In genomic region chr1:124435850-124436249, GRCm38 (mm10) we compare ENCODE assay signal across 25 mouse cellular contexts.
A peak's percentile ranks its signal among the peaks of the same experiment; 100 is the strongest.
DNase-seq lines count a peak whose midpoint lies in the region.
"Had no signal": no experiment of that assay in that cellular context is flagged by ENCODE, and none has a peak within 500 bp of the region (broad histone marks: within the 10 kb centered on the region; RNA-seq: fewer than 3 reads in every experiment).

No protein-coding gene starts in this region.

- H3K27ac ChIP-seq in embryonic facial prominence, embryonic 10.5 days (replicated peaks) = no peak overlapping the region
- H3K27ac ChIP-seq: embryonic facial prominence, embryonic 13.5 days; forebrain, embryonic 12.5 days; forebrain, embryonic 15.5 days; heart, adult 2 months; heart, embryonic 10.5 days; heart, embryonic 13.5 days; hindbrain, embryonic 14.5 days; hindbrain, postnatal 0 days had no signal

- H3K4me1 ChIP-seq in embryonic facial prominence, embryonic 10.5 days = no peaks in the 10 kb centered on the region
- H3K4me1 ChIP-seq: embryonic facial prominence, embryonic 13.5 days; forebrain, embryonic 12.5 days; forebrain, embryonic 15.5 days; heart, embryonic 10.5 days; heart, embryonic 13.5 days had no signal

- no peaks in the 10 kb centered on the region for H3K9me3 ChIP-seq in embryonic facial prominence, embryonic 10.5 days
- H3K9me3 ChIP-seq: embryonic facial prominence, embryonic 13.5 days; forebrain, embryonic 12.5 days; heart, embryonic 10.5 days; heart, embryonic 13.5 days had no signal

- peak; percentile 1 for DNase-seq in adipocyte (ENCODE audit: low spot score)
- peak; percentile 39 for DNase-seq in embryo, embryonic 10.5 days (ENCODE audit: low spot score)
- DNase-seq in embryonic facial prominence, embryonic 10.5 days (ENCODE audit: low spot score) = peak; percentile 9
- peak; percentile 31 for DNase-seq in hindlimb bud, embryonic 11.5 days (ENCODE audit: extremely low spot score, low read depth, low spot score)
- DNase-seq in adrenal gland, postnatal 10 days = no peak
- DNase-seq in thymus, adult 18-20 months = no peak
- no peak for DNase-seq in lung, postnatal 14 days
- DNase-seq: adrenal gland, adult 8-10 months; adrenal gland, postnatal 36 days; cerebellum, adult 18-20 months; cerebellum, adult 9-11 months; cerebellum, postnatal 25 days; gastrocnemius, postnatal 10 days; gastrocnemius, postnatal 36 days; heart, adult 2 months; heart, postnatal 14 days; heart, postnatal 4 days had no signal

- no peaks in the 10 kb centered on the region for H3K27me3 ChIP-seq in embryonic facial prominence, embryonic 10.5 days (replicated peaks; ENCODE audit: low read depth, poor library complexity, severe bottlenecking)
- H3K27me3 ChIP-seq: embryonic facial prominence, embryonic 13.5 days; forebrain, embryonic 12.5 days; forebrain, embryonic 15.5 days; heart, embryonic 13.5 days had no signal

- H3K36me3 ChIP-seq in embryonic facial prominence, embryonic 10.5 days (replicated peaks) = no peaks in the 10 kb centered on the region
- H3K36me3 ChIP-seq: embryonic facial prominence, embryonic 13.5 days; forebrain, embryonic 12.5 days; forebrain, embryonic 15.5 days; heart, embryonic 10.5 days; heart, embryonic 13.5 days had no signal

- H3K4me3 ChIP-seq in embryonic facial prominence, embryonic 10.5 days = no peak overlapping the region
- H3K4me3 ChIP-seq: embryonic facial prominence, embryonic 13.5 days; erythroblast, embryonic 14.5 days; forebrain, embryonic 12.5 days; forebrain, embryonic 15.5 days; heart, adult 2 months; heart, embryonic 10.5 days; heart, embryonic 13.5 days had no signal

Comparison
In these comparisons a context has a peak if more than half of its experiments do, and no peak if none do; other contexts are left out.
1. DNase-seq: peak in adipocyte (single experiment), embryo, embryonic 10.5 days (single experiment), embryonic facial prominence, embryonic 10.5 days (single experiment) and hindlimb bud, embryonic 11.5 days (single experiment); none in adrenal gland, postnatal 10 days (single experiment), thymus, adult 18-20 months (0 of 2) and lung, postnatal 14 days (single experiment).